ENCODE assay signal across 8 mouse cellular contexts in genomic region chr10:77035487-77035886, GRCm38 (mm10). TPM values are rescaled to one million over a fixed set of nuclear protein-coding genes. Genes with fewer than 3 reads are reported as not detected.
DNase-seq lines count a peak whose midpoint lies in the region; ATAC-seq and TF ChIP-seq lines count a peak whose summit lies in the region.
"Had no signal": no experiment of that assay in that cellular context is flagged by ENCODE, and none has a peak within 500 bp of the region (broad histone marks: within the 10 kb centered on the region; RNA-seq: fewer than 3 reads in every experiment).

No protein-coding gene starts in this region.

- WGBS in lung, embryonic 14.5 days, result 74% methylated on average over 6 of the region's 6 CpGs
- 69% methylated on average over 6 of the region's 6 CpGs for WGBS in thymus, adult 2 months

- no peak overlapping the region for H3K4me3 ChIP-seq in lung, embryonic 14.5 days (ENCODE audit: low read depth, low read length)
- H3K4me3 ChIP-seq in thymus, adult 2 months (ENCODE audit: control insufficient read depth, insufficient read depth, low read length), result no peak overlapping the region

- H3K27me3 ChIP-seq in lung, embryonic 14.5 days (ENCODE audit: insufficient read depth, low read length), result no peaks in the 10 kb centered on the region
- no peaks in the 10 kb centered on the region for H3K27me3 ChIP-seq in thymus, adult 2 months (ENCODE audit: control insufficient read depth, insufficient read depth, low read length)

- no peak for TF ChIP-seq CTCF in lung, embryonic 14.5 days (IDR thresholded peaks at IDR 0.05; ENCODE audit: low read depth)
- no peak for TF ChIP-seq CTCF in thymus, adult 2 months (IDR thresholded peaks at IDR 0.05; ENCODE audit: borderline replicate concordance, control insufficient read depth, extremely low read depth, insufficient read depth, low read length, poor library complexity)

- H3K9me3 ChIP-seq in lung, embryonic 14.5 days (ENCODE audit: low read depth, low read length), result no peaks in the 10 kb centered on the region

- H3K4me2 ChIP-seq in lung, embryonic 14.5 days, result peak overlapping the region; percentile 95; the same call in 1 of the 2 replicates

- peaks cover 15% of the 10 kb centered on the region; the same call in 1 of the 2 replicates for H3K36me3 ChIP-seq in lung, embryonic 14.5 days (ENCODE audit: insufficient read depth)
- no peaks in the 10 kb centered on the region for H3K36me3 ChIP-seq in thymus, adult 2 months (ENCODE audit: control insufficient read depth, insufficient read depth, low read length)

- ATAC-seq in lung, embryonic 14.5 days (ENCODE audit: insufficient read depth), result no peak

- H3K4me1 ChIP-seq in lung, embryonic 14.5 days (ENCODE audit: insufficient read depth), result peaks cover 12% of the 10 kb centered on the region
- peaks cover 23% of the 10 kb centered on the region for H3K4me1 ChIP-seq in thymus, adult 2 months (replicated peaks; ENCODE audit: control insufficient read depth, insufficient read depth, low read length)

- H3K27ac ChIP-seq in lung, embryonic 14.5 days (ENCODE audit: low read depth), result no peak overlapping the region
- H3K27ac ChIP-seq in thymus, adult 2 months (ENCODE audit: control insufficient read depth, insufficient read depth, low read length), result no peak overlapping the region

- no peak for DNase-seq in lung, embryonic 14.5 days
- no peak for DNase-seq in lung, postnatal 4 days
- DNase-seq in fat pad, adult 2 months (ENCODE audit: extremely low read depth, low read depth, low spot score), result peak; percentile 26
- peak; percentile 50 to 90 for DNase-seq in left cerebral cortex, adult 8-10 months (ENCODE audit: low spot score in 2 of 2)
- DNase-seq in right cerebral cortex, postnatal 10 days (ENCODE audit: low spot score in 2 of 2), result peak; percentile 61 to 77
- no peak for DNase-seq in thymus, adult 2 months
- DNase-seq in spleen, adult 18-20 months, result no peak
- DNase-seq: cerebellum, adult 18-20 months had no signal

- no peak overlapping the region for H3K9ac ChIP-seq in lung, embryonic 14.5 days

- TF ChIP-seq POLR2A in thymus, adult 2 months (IDR thresholded peaks at IDR 0.05; ENCODE audit: control insufficient read depth, extremely low read depth, insufficient read depth, low read length, poor library complexity), result no peak

RNA-seq across cellular contexts. Expression of gene Slc19a1, which starts 3.4 kb away (rescaled TPM):
- polyA plus RNA-seq in lung, embryonic 14.5 days (2014; fragmentation: Nextera tagmentation; extraction: Ambion mirVana), result 26.5 and 31.0 TPM in 2 replicates
- 10 to 100 TPM; 20.0 to 24.7 (median 22.1) TPM for total RNA-seq in left cerebral cortex, adult 8-10 months (2022)
- polyA plus RNA-seq in thymus, adult 2 months (2012; rRNA removed), result 97.7 and 110 TPM in 2 replicates

Comparison
In these comparisons a context has a peak if more than half of its experiments do, and no peak if none do; other contexts are left out.
1. DNase-seq: peak in fat pad, adult 2 months (single experiment), left cerebral cortex, adult 8-10 months (2 of 2) and right cerebral cortex, postnatal 10 days (2 of 2); none in lung, embryonic 14.5 days (single experiment), lung, postnatal 4 days (0 of 2), thymus, adult 2 months (single experiment) and spleen, adult 18-20 months (0 of 2).